ENCODE assay signal across 8 mouse cellular contexts in genomic region chr8:72220758-72221157, GRCm38 (mm10). TPM values are rescaled to one million over a fixed set of nuclear protein-coding genes. Genes with fewer than 3 reads are reported as not detected.
DNase-seq lines count a peak whose midpoint lies in the region; ATAC-seq and TF ChIP-seq lines count a peak whose summit lies in the region.

No protein-coding gene starts in this region.

- no peak for ATAC-seq in heart, postnatal 0 days (ENCODE audit: insufficient read depth, low read depth)
- ATAC-seq in hindbrain, embryonic 16.5 days = no peak
- ATAC-seq in midbrain, embryonic 14.5 days (ENCODE audit: low FRiP score, low TSS enrichment) = no peak
- ATAC-seq in granulocyte monocyte progenitor cell, adult 5-6 weeks (replicated peaks; ENCODE audit: poor library complexity, severe bottlenecking) = no peak

- H3K36me3 ChIP-seq in heart, postnatal 0 days (replicated peaks; ENCODE audit: control insufficient read depth, insufficient read depth, low read length) = peaks cover 19% of the 10 kb centered on the region
- H3K36me3 ChIP-seq in hindbrain, embryonic 16.5 days (ENCODE audit: control insufficient read depth, insufficient read depth, low read length) = peaks cover 13% of the 10 kb centered on the region
- peaks cover 30% of the 10 kb centered on the region for H3K36me3 ChIP-seq in midbrain, embryonic 14.5 days (ENCODE audit: control insufficient read depth, insufficient read depth, low read length)

- no peaks in the 10 kb centered on the region for H3K27me3 ChIP-seq in heart, postnatal 0 days (ENCODE audit: control insufficient read depth, insufficient read depth, low read length)
- peaks cover 2% of the 10 kb centered on the region; the same call in 1 of the 2 replicates for H3K27me3 ChIP-seq in hindbrain, embryonic 16.5 days (replicated peaks; ENCODE audit: control insufficient read depth, insufficient read depth, low read length)
- no peaks in the 10 kb centered on the region for H3K27me3 ChIP-seq in midbrain, embryonic 14.5 days (ENCODE audit: control insufficient read depth, insufficient read depth, low read length)

- no peak overlapping the region for H3K4me3 ChIP-seq in heart, postnatal 0 days (ENCODE audit: low read depth, low read length)
- H3K4me3 ChIP-seq in hindbrain, embryonic 16.5 days (ENCODE audit: low read length) = peak overlapping the region; percentile 77
- peak overlapping the region; percentile 66 for H3K4me3 ChIP-seq in midbrain, embryonic 14.5 days (replicated peaks; ENCODE audit: low read depth, low read length)

- no peaks in the 10 kb centered on the region for H3K9me3 ChIP-seq in heart, postnatal 0 days (replicated peaks; ENCODE audit: control insufficient read depth, low read length)
- no peaks in the 10 kb centered on the region for H3K9me3 ChIP-seq in hindbrain, embryonic 16.5 days (ENCODE audit: control insufficient read depth, low read length)
- H3K9me3 ChIP-seq in midbrain, embryonic 14.5 days (ENCODE audit: control insufficient read depth, low read length) = no peaks in the 10 kb centered on the region

- WGBS in heart, postnatal 0 days = 85% methylated on average over 4 of the region's 4 CpGs
- 80% methylated on average over 4 of the region's 4 CpGs for WGBS in hindbrain, embryonic 16.5 days
- WGBS in midbrain, embryonic 14.5 days = 83% methylated on average over 4 of the region's 4 CpGs

- TF ChIP-seq EP300 in heart, postnatal 0 days (IDR thresholded peaks at IDR 0.05; ENCODE audit: low read depth) = no peak

- no peak for TF ChIP-seq CTCF in heart, postnatal 0 days (IDR thresholded peaks at IDR 0.05; ENCODE audit: low read depth)

- peak overlapping the region; percentile 89 for H3K4me2 ChIP-seq in heart, postnatal 0 days (ENCODE audit: low read depth, low read length)
- H3K4me2 ChIP-seq in hindbrain, embryonic 16.5 days (ENCODE audit: low read length) = peak overlapping the region; percentile 88
- peak overlapping the region; percentile 60 for H3K4me2 ChIP-seq in midbrain, embryonic 14.5 days (ENCODE audit: low read length)

- H3K27ac ChIP-seq in heart, postnatal 0 days (ENCODE audit: low read depth) = no peak overlapping the region
- no peak overlapping the region for H3K27ac ChIP-seq in hindbrain, embryonic 16.5 days (ENCODE audit: low read depth, low read length)
- no peak overlapping the region for H3K27ac ChIP-seq in midbrain, embryonic 14.5 days (replicated peaks; ENCODE audit: low read depth, low read length)

- DNase-seq in heart, postnatal 0 days (ENCODE audit: low spot score) = no peak
- DNase-seq in heart, adult 9 months (ENCODE audit: low spot score in 2 of 2) = no peak
- peak; percentile 32 for DNase-seq in ZHBTc4 (ENCODE audit: low read depth, low spot score)
- DNase-seq in midbrain, embryonic 14.5 days = no peak
- DNase-seq in ovary, postnatal 36 days (ENCODE audit: low spot score) = no peak
- no peak for DNase-seq in kidney, postnatal 10 days

- peaks cover 10% of the 10 kb centered on the region; the same call in 1 of the 2 replicates for H3K4me1 ChIP-seq in heart, postnatal 0 days (ENCODE audit: control insufficient read depth, insufficient read depth)
- H3K4me1 ChIP-seq in hindbrain, embryonic 16.5 days (ENCODE audit: control insufficient read depth, insufficient read depth, low read depth, low read length) = peaks cover 14% of the 10 kb centered on the region
- peaks cover 7% of the 10 kb centered on the region; the same call in 1 of the 2 replicates for H3K4me1 ChIP-seq in midbrain, embryonic 14.5 days (ENCODE audit: control insufficient read depth, insufficient read depth, low read length)

- no peak overlapping the region for H3K9ac ChIP-seq in heart, postnatal 0 days (replicated peaks; ENCODE audit: low read depth, low read length)
- no peak overlapping the region for H3K9ac ChIP-seq in hindbrain, embryonic 16.5 days (ENCODE audit: low read depth, low read length)
- no peak overlapping the region for H3K9ac ChIP-seq in midbrain, embryonic 14.5 days (replicated peaks; ENCODE audit: low read length)

RNA-seq across cellular contexts. Expression of gene Fam32a, which starts 1.2 kb away (rescaled TPM):
- 30.1 and 45.4 TPM in 2 replicates for total RNA-seq in heart, postnatal 0 days (2014; rRNA removed; ENCODE audit: low replicate concordance)
- polyA plus RNA-seq in heart, postnatal 0 days (2015; fragmentation: Nextera tagmentation; extraction: Ambion mirVana) = 32.0 and 37.1 TPM in 2 replicates
- polyA plus RNA-seq in hindbrain, embryonic 16.5 days (2015; fragmentation: Nextera tagmentation; extraction: Ambion mirVana) = 95.0 and 98.2 TPM in 2 replicates
- 62.4 and 74.6 TPM in 2 replicates for polyA plus RNA-seq in midbrain, embryonic 14.5 days (2014; fragmentation: Nextera tagmentation; extraction: Ambion mirVana)
- 47.5 and 52.6 TPM in 2 replicates for total RNA-seq in granulocyte monocyte progenitor cell, adult 5-6 weeks (2014; fragmentation: Nextera tagmentation)
- 42.1 and 42.9 TPM in 2 replicates for total RNA-seq in granulocyte monocyte progenitor cell, adult 5-6 weeks (2017)

RNA-seq across cellular contexts. Expression of gene Gm11034, which starts 7.3 kb away (rescaled TPM):
- not detected in 2 replicates for total RNA-seq in heart, postnatal 0 days (2014; rRNA removed; ENCODE audit: low replicate concordance)
- not detected in 2 replicates for polyA plus RNA-seq in heart, postnatal 0 days (2015; fragmentation: Nextera tagmentation; extraction: Ambion mirVana)
- not detected in 2 replicates for polyA plus RNA-seq in hindbrain, embryonic 16.5 days (2015; fragmentation: Nextera tagmentation; extraction: Ambion mirVana)
- polyA plus RNA-seq in midbrain, embryonic 14.5 days (2014; fragmentation: Nextera tagmentation; extraction: Ambion mirVana) = not detected in 2 replicates
- total RNA-seq in granulocyte monocyte progenitor cell, adult 5-6 weeks (2014; fragmentation: Nextera tagmentation) = not detected in 2 replicates
- total RNA-seq in granulocyte monocyte progenitor cell, adult 5-6 weeks (2017) = not detected in 2 replicates

RNA-seq across cellular contexts. Expression of gene Cib3, which starts 8.1 kb away (rescaled TPM):
- not detected in 2 replicates for total RNA-seq in heart, postnatal 0 days (2014; rRNA removed; ENCODE audit: low replicate concordance)
- polyA plus RNA-seq in heart, postnatal 0 days (2015; fragmentation: Nextera tagmentation; extraction: Ambion mirVana) = not detected in 2 replicates
- not detected in 2 replicates for polyA plus RNA-seq in hindbrain, embryonic 16.5 days (2015; fragmentation: Nextera tagmentation; extraction: Ambion mirVana)
- not detected in 2 replicates for polyA plus RNA-seq in midbrain, embryonic 14.5 days (2014; fragmentation: Nextera tagmentation; extraction: Ambion mirVana)
- 0.64 TPM in 1 of 2 replicates, not detected in the other for total RNA-seq in granulocyte monocyte progenitor cell, adult 5-6 weeks (2014; fragmentation: Nextera tagmentation)
- not detected in 2 replicates for total RNA-seq in granulocyte monocyte progenitor cell, adult 5-6 weeks (2017)

RNA-seq across cellular contexts. Expression of gene Ap1m1, which starts 19.1 kb away (rescaled TPM):
- 36.1 and 46.5 TPM in 2 replicates for total RNA-seq in heart, postnatal 0 days (2014; rRNA removed; ENCODE audit: low replicate concordance)
- polyA plus RNA-seq in heart, postnatal 0 days (2015; fragmentation: Nextera tagmentation; extraction: Ambion mirVana) = 82.8 and 83.4 TPM in 2 replicates
- polyA plus RNA-seq in hindbrain, embryonic 16.5 days (2015; fragmentation: Nextera tagmentation; extraction: Ambion mirVana) = 264 and 287 TPM in 2 replicates
- polyA plus RNA-seq in midbrain, embryonic 14.5 days (2014; fragmentation: Nextera tagmentation; extraction: Ambion mirVana) = 235 and 260 TPM in 2 replicates
- 80.1 and 117 TPM in 2 replicates for total RNA-seq in granulocyte monocyte progenitor cell, adult 5-6 weeks (2014; fragmentation: Nextera tagmentation)
- 49.1 and 59.8 TPM in 2 replicates for total RNA-seq in granulocyte monocyte progenitor cell, adult 5-6 weeks (2017)

RNA-seq across cellular contexts. Expression of gene Hsh2d, which starts 31.3 kb away (rescaled TPM):
- total RNA-seq in heart, postnatal 0 days (2014; rRNA removed; ENCODE audit: low replicate concordance) = not detected in 2 replicates
- 0.05 and 0.12 TPM in 2 replicates for polyA plus RNA-seq in heart, postnatal 0 days (2015; fragmentation: Nextera tagmentation; extraction: Ambion mirVana)
- not detected in 2 replicates for polyA plus RNA-seq in hindbrain, embryonic 16.5 days (2015; fragmentation: Nextera tagmentation; extraction: Ambion mirVana)
- not detected in 2 replicates for polyA plus RNA-seq in midbrain, embryonic 14.5 days (2014; fragmentation: Nextera tagmentation; extraction: Ambion mirVana)
- total RNA-seq in granulocyte monocyte progenitor cell, adult 5-6 weeks (2014; fragmentation: Nextera tagmentation) = 6.2 and 14.0 TPM in 2 replicates
- total RNA-seq in granulocyte monocyte progenitor cell, adult 5-6 weeks (2017) = 2.6 and 3.1 TPM in 2 replicates
